Mouse (Mus musculus) kidney, adult 18-20 months (tissue): ENCODE data around the gene Prss46.

ENCODE experiments used
- DNase-seq: peaks from one replicate; pipeline ENCODE4 v3.0.0; 2021

The Prss46 gene

DNA sequence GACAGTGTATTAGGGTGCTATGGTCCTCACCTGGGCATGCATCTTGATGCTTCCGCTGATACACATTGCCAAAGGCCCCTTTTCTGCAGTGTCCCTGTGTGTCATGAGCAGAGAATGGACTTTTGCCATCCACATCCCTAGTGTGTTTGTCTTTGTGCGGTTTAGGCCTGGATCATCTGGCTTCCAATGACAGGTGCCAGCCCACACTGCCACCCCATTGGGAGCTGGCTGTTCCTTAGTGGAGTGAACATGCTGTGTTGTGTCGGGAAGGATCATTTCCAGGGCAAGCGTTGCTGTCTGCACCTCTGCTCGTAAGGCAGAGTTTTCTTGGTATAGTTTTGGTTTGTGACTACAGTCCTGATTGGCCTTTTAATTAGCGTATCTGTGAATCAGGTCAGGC, 56.9 kb downstream of the Prss46 start:
- no peak for DNase-seq

DNA sequence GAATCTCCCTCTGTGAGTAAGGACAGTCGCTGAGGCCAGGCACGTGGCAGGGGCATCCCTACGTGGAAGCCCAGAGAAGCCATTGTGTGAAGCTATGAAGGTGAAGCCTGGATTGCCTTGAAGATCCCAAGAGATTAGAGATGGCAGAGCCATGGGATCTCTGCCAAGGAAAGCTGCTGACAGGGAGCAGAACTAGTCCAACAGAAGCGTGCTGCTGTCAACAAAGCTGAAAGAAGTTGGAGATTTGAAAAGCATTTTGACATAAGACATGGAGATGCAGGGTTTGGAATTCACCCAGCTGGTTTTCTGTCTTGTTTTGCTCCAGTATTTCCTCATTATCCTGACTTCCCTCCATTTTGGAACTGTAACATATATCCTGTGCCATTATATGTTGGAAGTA, 58.0 kb downstream of the Prss46 start:
- no peak for DNase-seq
